Mouse (Mus musculus) gastrocnemius, postnatal 36 days (tissue): ENCODE measurements around the gene Mrps18a. TPM values are rescaled to one million over a fixed set of nuclear protein-coding genes. Genes with fewer than 3 reads are reported as not detected.

Experiments used
- DNase-seq, 2 experiments: peaks; one replicate each; pipeline ENCODE4 v3.0.0; 2022
- intact Hi-C: fragments of 180-260 bp; cut with DNase I; formaldehyde crosslinking; loops from one replicate; pipeline ENCODE4 v1.15.1; 2025
- total RNA-seq, 2 experiments: library from RNA; stranded (reverse); gene quantifications; 2 replicates each; pipeline ENCODE4 v1.2.3; 2021

Gene Mrps18a
- total RNA-seq, 2 experiments from 2014 or later: 78.0 to 84.1 TPM

DNA sequence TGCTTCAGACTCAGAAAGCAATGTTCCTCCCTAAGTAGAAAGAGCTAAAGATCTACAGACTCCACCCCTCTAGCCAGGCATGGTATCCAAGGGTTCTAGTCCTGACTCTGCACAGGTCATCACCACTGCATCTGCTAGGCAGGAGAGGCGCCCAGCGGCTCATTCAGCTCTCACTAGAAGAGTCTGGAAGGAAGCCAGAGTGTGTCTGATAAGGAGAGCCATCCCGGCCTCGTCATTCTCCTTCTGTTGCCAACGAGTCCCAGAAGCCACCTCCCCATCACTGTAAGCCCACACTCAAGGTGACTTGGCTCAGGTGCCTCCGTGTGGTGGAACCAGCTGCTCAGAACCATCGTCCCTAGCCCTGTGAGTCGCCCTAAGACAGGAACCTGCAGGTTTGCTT, 22.1 kb downstream of the Mrps18a start:
- no peak for DNase-seq
- intact Hi-C loops: loop anchor here (1.0 to 5.0 kb wide), 2 partner anchors 90 to 401 kb away; partner anchors contain the start of gene 1600014C23Rik

DNA sequence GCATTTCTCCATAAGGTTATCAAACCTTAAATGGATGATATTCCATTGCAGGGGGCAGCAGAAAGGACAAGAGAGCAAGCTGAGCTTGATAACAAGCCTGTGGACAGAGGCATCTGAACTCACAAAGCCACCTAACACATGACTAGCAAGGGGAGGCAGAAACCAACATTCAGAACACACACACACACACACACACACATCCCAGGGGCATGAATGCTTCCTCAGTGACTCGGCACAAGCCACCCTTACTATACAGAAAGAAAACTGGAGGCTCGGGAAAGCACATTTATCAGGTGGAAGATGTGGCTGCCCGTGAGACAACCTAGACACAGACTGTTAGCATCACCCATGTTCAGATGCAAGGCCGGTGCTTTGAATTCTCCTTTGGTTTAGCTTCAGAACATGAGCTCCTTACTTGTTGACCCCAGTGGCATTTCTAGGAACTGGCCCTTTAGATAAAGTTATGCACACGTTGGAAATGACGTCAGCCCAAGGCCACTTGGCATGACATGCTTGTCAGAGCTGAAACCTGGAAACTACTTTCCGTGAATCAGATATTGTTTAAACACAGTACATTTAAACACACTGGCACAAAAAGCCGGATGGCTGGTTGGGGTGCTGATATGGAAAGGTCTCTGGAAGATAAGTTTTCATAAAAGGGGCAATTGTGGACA, 27.9 kb downstream of the Mrps18a start:
- DNase-seq: no peak
- intact Hi-C loops: no loop called here

DNA sequence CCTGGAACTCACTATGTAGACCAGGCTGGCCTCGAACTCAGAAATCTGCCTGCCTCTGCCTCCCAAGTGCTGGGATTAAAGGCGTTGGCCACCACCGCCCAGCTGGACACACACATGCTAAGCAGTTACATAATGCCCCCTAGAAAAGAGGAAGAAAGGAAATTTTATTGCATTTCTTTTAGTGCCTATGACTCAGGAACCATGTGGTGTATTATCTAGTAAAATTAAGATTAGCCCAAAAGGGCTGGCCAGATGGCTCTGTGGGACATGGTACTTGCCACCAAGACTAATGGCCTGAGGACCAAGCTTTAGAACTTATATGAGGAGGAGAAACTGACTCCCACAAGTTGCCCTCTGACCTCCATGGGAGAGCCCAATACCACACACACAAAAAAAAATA, 29.1 kb downstream of the Mrps18a start:
- DNase-seq: no peak
- intact Hi-C loops: no loop called here

DNA sequence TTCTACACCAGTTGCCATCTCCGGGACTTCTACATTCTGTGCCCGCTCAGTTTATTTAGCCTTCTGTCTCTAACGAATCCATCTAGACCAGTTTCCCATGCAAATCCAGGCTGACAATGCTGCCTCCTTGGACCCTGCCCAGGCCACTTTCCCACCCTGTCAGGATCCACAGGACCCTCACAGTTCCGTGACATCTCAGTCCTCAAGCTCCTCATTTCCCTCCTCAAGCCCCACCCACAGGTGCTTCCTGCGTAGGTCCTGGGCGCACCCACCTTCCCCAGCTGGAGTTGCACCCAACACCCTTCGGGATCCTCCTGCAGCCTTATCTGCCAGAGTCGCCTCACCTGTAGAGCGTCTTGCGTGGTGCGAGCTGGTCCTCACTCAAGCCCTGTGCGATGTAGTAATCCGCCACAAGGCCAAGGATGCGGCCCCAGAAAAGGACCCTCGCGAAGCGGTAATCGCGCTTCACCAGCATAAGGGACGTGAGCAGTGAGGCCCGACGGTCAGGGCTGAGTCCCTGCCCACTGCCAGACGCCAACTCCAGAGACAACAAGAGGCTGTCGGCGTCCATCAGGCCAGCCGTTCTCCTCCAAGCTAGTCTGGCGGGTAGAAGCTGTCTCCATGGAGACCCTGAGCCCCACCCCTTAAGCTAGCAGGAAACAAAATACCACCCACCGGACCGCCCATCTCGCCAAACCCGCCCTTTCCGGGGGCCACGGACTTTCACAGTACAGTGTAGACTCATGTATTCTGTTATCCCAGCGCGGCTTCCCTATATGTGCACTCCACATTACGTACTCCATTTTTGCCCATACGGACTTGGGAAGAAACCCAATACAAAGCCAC, 33.0 kb downstream of the Mrps18a start, which contains the start of gene Rsph9:
Gene Rsph9, minus strand, starts transcription at position 639 of the 846 bp plus-strand sequence.
- intact Hi-C loops: no loop called here
- DNase-seq: peak; percentile 61 to 75

DNA sequence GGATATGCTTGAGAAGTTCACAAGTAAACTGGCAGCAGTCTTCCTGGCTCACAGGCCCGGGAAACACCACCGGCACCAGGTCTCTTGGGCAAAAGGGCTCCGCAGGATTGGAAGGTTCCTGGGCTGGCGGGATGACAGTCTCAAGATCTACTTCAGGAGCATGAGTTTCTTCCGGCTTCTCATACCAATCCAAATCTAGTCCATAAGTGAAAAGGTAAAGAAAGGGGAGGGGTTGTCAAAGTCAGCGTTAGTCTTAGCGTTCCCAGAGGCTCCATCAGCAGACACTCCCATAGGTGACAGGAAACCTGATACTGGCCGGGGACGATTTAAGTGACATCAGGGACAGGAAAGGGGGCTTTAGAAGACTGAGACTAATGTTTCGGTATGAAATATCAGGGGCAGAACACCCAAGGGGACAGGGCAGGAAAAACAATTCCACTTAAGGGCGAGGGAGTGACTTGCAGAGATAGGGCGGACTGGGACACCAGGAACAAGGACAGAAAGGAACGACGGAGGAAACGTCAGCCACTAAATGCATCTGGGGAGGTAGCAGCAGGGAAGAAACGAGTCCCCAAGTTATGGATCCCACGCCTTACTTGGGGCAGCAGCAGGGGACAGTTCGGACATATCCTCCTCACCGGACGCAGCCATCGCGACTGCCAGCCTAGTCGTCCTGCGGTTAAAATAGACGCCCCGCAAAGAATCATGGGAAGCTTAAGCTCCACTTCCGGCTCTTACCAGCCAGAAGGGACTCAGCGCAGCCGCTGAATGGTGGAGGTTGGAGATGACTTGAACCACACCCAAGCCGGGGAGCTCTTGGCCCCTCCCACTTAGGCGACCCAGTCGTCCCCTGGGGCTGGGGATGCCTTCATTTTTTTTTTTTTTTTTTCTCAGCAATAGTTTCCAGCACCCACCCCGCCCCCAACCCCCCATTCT, 42.3 kb downstream of the Mrps18a start, which contains the start of gene Mad2l1bp:
Gene Mad2l1bp, minus strand, starts transcription at position 707 of the 936 bp plus-strand sequence.
- intact Hi-C loops: no loop called here

DNA sequence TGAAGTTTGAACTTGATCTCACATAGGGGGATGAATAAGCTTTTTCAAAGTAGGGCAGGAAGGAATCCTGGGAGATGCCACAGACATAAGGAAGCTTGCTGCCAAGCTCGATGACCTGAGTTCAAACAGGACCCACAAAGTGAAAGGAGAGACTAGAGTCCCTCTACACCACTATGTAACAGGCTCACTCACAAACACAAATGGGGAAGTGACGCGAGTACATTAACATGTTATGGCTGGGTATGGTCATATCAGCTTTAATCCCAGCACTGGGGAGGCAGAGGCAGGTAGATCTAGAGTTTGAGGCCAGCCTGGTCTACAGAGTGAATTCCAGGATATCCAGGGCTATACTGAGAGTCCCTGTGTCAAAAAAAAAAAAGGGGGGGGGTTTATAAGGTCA, 43.5 kb downstream of the Mrps18a start:
- no peak for DNase-seq
- intact Hi-C loops: no loop called here

More for the DNA sequence above, 42.3 kb downstream of the Mrps18a start, which contains the start of gene Mad2l1bp:
- DNase-seq: peak; percentile 75 to 85

DNA sequence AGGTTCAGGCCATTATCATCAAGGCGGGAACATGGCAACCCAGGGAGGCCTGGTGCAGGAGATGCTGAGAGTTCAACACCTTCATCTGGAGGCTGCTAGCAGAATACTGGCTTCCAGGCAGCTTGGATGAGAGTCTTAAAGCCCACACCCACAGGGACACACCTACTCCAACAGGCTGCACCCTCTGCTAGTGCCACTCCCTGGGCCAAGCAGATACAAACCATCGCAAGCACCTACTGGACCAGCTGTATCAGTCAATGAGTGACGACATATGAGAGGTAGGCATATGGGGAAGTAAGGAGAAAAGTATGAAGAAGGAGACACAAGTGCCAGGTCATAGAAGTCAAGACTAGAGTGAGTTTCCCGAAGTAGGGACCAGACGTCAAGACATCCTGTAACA, 45.9 kb downstream of the Mrps18a start:
- no peak for DNase-seq
- intact Hi-C loops: no loop called here

DNA sequence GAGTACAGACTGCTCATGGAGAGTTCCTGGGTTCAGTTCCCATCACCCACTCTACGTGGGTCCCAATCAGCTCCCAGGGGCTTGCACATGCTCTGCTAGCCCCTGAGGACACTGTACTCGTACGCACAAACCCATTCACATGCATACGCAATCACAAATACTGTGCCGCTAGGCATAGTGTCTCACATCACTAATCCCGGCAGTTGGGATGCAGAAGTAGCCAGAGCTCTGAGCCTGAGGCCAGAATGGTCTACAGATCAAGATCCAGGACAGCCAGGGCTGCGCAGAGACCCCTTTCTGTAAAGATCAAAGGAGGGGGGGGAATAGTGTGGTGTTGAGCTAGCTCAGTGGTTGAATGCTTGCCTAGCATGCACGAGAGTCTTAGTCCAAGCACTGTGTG, 46.3 kb downstream of the Mrps18a start:
- intact Hi-C loops: no loop called here
- no peak for DNase-seq

DNA sequence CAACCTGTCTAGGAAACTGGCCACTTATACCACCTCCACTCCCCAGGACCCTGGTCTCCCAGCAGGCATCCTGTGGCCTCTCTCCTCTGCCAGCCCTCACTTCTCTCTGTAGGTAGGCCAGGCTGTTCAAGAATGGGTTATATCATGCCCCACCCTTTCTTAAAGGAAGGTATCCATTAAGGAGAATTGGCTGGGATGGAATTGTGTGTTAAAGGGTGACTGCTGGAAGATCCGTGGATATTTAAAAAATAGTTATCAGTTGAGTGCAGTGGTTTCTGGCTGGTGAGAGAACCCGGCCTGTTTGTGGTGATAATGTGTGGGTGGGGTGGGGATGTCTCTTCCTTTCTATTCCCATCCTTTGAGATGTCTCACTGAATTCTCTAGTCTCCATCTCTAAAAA, 48.5 kb downstream of the Mrps18a start:
- DNase-seq: no peak
- intact Hi-C loops: no loop called here

DNA sequence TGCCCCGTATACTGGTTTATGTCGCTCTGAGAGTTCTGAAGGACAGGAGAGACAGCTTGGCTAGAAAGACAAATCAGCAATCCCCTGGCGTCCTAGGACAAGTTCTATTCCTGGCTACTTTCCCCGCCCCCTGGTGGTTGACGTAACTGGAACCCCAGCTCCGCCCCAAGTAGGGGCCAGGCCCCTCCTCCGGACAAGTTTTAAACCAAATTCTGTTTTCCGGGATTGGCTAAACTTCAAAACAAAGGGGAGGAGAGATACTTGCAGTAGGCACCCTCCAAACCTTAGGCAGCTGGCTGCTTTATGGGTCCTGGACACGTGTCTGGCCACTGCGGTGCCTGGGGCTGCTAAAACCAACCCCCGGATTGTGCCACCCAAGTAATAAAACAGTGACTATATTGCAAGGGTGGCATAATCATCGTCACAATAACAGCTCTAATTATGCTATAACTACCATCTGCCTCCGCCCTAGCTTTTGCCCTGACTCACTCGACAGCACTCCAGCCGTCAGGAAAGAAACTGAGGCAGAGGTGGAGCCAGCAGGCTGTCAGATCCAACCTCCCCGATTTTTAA, 49.4 kb downstream of the Mrps18a start:
- peak; percentile 86 to 88 for DNase-seq
- intact Hi-C loops: no loop called here

DNA sequence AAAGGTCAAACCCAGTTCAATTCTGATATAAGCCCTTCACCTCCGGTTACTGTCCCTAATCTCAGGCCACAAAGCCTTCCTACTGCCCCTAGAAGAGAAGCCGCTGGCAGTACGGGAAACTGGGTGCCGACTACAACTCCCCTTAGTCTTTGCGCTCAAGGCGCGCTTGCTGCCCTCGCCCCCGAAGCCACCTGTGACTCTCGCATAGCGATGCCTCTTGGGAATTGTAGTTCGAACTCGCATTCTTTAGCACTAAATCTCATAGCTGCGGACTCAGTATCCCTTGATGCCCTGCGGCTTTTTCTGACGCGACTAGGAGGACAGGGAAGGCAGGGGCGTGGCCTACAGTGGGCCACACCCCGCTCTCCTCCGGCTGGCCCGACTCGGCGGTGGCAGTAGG, 49.9 kb downstream of the Mrps18a start, which contains the start of gene Gtpbp2:
Gene Gtpbp2, plus strand, starts transcription at position 347 of the 400 bp plus-strand sequence.
- DNase-seq: peak; percentile 79 to 88
- intact Hi-C loops: no loop called here

DNA sequence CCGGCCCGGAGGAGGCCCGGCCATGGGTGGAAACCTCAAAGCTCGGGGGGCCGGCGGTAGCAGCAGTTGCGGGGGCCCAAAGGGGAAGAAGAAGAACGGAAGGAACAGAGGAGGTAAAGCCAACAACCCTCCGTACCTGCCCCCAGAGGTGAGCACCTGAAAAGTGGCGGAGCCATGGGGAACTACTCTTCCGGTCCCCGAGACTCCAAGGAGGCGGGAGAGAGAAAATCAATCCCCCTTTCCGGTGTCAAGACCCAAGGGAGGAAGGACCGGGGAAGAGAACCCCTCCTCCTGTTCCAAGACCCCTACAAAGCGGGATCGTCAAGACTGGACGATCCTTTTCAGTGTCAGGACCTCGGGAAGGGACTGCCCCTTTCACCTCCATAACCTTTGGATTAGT, 50.4 kb downstream of the Mrps18a start:
- DNase-seq: no peak
- intact Hi-C loops: no loop called here

DNA sequence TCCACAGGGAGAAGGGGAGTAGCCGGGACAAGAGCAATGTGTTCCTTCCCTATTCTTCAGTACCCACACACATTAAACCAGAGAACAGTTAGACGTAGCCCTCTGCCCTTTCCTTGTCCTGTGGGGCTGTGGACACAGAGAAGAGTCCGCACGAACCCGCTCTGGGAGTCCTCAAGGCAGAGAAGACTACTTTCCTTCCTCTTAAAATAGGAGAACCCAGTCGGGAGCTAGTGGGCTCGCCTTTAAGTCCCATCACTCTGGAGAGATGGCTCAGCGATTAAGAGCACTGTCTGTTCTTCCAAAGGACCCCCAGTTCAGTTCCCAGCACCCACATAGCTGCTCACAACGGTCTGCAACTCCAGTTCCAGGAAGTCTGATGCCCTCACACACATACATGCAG, 50.9 kb downstream of the Mrps18a start:
- DNase-seq: no peak
- intact Hi-C loops: no loop called here

DNA sequence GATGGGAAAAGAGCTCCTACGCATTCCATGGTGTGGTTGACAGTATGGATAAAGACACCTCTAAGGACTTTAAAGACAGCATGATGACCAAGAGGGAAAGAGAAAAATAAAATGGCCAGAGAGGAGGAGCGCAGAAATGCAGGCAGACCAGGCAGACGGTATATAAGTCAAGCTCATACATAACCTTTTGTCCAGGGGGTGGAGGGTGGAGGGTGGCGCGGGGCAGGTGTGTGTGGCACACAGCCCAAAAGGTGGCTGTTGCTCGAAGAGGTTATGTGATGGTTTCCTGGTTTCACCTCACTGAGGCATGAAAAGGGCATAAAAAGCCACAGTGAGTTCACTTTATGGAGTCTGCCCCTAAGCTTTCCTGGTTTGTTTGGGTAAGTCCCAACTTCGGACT, 51.8 kb downstream of the Mrps18a start:
- intact Hi-C loops: no loop called here
- no peak for DNase-seq

DNA sequence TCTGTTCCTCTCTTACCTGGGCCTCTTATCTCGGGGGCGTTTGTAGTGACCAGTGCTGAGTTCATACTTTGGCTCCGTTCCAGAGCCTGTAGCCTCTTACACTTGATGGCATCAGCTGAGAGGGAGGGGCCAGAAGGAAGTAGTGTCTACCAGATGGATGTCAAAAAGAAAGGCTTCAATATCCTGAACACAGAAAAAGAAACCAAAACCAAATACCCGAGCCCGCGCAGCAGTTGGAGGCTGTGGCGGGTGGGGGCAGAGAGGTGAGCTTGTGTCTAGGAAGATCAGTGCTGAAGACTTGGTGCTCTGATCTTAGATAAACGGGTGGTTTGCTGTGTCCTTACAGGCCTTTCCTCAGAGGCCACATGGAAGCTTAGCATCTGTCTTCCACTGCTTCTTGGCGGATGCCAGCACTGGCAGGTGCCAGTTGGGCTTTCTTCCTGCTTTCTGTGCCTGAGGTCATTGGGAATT, 52.2 kb downstream of the Mrps18a start:
- DNase-seq: no peak
- intact Hi-C loops: no loop called here

DNA sequence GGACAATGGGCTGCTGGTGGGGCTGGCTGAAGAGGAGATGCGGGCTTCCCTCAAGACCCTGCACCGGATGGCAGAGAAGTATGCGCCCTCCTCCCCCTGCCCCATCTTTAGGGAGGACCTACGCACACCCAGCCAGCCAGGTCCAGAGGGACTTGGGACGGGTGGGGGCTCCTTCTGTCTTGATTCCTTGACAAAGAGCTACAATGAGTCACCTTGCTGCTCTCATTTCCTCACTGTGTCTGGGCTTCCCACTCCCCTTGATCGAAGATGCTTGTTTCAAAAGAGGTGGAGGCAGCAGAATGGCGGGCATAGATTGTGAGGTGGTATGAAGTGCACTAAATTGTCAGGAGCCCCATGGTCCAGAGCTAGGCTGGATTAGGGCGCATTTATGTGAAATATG, 53.5 kb downstream of the Mrps18a start:
- no peak for DNase-seq
- intact Hi-C loops: loop anchor here (2.0 kb wide), 1 partner anchor 432 kb away; the partner anchor contains the start of gene 1600014C23Rik

DNA sequence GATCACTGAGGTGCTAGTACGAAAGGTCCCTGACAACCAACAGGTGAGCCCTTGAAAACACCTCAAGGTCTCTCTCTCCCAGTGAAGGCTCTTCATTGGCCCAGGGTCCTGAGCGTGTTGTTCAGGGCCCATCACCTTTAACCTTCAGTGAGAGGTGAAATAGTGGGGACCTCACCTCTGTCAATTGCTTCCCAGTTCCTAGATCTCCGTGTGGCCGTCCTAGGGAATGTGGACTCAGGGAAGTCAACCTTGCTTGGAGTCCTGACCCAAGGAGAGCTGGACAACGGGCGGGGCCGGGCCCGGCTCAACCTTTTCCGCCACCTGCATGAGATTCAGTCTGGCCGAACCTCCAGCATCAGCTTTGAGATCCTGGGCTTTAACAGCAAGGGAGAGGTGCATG, 54.0 kb downstream of the Mrps18a start:
- intact Hi-C loops: loop anchor here (2.0 kb wide), 1 partner anchor 432 kb away; the partner anchor contains the start of gene 1600014C23Rik
- no peak for DNase-seq

DNA sequence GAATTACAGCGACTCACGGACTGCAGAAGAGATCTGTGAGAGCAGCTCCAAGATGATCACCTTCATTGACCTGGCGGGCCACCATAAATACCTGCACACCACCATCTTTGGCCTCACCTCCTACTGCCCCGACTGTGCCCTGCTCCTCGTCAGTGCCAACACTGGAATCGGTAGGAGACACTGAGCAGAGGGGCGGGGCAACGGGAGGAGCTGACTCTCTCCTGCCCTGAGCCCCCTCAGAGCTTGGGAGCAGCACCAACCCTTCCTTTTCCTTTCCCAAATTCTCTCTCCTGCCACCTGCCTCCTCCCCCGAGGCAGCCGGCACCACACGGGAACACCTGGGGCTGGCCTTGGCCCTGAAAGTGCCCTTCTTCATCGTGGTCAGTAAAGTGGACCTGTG, 54.7 kb downstream of the Mrps18a start:
- intact Hi-C loops: loop anchor here (2.0 kb wide), 1 partner anchor 433 kb away; the partner anchor contains the start of gene 1600014C23Rik

DNA sequence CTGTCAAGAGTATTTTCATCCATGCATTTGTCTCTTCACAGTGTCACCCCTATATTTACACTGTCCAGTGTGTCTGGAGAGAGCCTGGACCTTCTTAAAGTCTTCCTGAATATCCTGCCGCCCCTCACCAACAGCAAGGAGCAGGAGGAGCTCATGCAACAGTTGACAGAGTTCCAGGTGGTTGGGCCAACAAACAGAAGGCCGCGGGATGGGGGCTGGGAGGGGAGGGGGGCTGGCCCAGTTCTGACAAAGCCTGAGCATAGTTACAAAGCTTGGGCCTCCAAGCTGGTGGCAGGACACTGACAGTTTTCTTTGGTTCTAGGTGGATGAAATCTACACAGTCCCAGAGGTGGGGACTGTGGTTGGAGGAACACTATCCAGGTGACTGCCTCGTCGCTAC, 55.5 kb downstream of the Mrps18a start:
- intact Hi-C loops: no loop called here
- no peak for DNase-seq

More for the DNA sequence above, 54.7 kb downstream of the Mrps18a start:
- no peak for DNase-seq

DNA sequence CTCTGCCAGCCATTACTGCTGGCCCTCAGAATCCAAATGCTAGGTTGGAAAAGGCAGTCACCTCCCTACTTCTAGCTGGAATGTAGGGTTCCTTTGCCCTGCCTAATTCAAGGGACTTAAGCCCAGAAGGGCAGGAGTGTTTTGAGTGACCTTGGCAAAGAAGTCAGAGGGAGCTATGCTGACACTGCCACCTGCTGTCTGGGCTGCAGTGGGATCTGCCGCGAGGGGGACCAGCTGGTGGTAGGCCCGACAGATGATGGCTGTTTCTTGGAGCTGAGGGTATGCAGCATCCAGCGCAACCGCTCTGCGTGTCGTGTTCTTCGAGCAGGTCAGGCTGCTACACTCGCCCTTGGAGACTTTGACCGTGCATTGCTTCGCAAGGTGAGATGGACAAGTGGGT, 56.2 kb downstream of the Mrps18a start:
- intact Hi-C loops: no loop called here
- no peak for DNase-seq
